Mouse (Mus musculus): ENCODE data around the gene Stom.

Stom gene

DNA sequence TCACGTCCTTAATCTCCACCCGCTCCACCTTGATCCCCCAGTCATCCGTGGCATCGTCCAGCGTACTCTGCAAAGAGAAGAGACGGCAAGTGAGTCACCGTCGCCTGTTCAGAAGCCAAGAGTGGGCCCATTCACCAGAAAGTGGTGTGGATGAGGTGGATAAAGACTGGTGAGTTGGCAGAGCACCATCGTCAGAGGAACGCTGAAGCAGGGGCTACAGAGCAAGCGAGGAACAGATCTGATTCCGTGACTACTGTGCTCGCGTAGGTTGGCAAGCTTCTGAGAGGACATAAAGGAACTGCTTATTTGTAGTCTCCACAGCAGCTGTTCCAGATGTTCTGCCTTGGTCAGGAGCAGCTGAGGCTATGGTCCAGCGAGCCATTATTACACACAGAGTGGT lies 16.4 kb downstream of the Stom start:
- DNase-seq (ENCODE audit: low read depth) = no peak

DNA sequence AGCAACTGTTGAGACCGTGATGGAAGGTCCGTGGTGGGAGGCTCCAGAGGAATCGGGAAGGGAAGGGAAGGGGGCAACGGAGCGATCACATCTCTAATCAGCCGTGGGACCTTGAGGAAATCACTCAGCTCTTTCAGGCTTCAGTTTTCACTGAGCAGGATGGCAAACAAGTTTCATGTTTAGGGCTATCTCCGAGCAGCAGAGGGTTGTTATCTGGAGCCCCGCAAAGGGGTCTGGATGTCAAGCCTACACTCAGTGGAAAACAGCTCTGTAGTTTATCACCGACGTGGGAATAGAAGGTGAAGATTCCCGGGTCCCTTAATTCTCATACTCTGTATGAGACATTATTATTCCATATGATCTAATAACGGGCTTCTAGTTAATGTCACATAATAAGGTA lies 18.4 kb downstream of the Stom start:
- no peak for DNase-seq (ENCODE audit: low read depth)

DNA sequence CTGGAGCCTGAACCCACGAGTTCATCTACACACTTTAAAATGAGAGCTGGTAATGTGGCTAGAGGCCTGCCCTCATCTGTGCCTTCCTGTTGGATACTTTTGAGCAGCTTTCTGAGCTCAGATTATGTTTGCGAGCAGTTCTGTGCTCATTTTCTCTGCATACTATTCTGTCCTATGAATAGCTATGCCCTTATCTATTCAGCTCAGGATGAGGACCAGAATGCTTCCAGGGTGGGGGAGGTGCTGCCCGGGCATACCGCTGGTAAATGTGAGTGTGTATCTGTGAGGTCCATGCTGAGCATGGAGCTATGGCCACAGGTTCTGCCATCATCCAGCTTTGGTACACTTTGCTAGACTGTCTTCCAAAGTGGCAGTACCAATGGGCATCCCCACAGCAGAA lies 19.2 kb downstream of the Stom start:
- no peak for DNase-seq (ENCODE audit: low read depth)

DNA sequence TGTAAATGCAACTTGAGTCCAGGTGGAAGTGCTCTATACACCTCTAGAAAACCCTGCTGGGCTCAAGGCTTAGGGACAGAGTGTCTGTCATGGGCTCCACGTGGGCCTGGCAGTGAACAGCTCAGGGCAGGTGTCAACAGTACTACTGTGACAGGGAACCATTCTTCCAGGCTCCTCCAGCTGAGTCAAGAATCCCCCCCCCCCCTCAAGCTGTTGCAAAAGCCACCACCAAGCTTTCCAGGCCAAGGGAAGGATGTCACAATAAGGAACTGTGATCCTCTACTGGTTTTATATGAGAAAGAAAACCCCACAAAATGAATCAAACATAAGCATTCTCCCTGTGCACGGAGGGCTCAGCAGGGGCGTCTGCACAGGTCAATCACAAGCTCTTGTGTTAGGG lies 22.5 kb downstream of the Stom start:
- no peak for DNase-seq (ENCODE audit: low read depth)

DNA sequence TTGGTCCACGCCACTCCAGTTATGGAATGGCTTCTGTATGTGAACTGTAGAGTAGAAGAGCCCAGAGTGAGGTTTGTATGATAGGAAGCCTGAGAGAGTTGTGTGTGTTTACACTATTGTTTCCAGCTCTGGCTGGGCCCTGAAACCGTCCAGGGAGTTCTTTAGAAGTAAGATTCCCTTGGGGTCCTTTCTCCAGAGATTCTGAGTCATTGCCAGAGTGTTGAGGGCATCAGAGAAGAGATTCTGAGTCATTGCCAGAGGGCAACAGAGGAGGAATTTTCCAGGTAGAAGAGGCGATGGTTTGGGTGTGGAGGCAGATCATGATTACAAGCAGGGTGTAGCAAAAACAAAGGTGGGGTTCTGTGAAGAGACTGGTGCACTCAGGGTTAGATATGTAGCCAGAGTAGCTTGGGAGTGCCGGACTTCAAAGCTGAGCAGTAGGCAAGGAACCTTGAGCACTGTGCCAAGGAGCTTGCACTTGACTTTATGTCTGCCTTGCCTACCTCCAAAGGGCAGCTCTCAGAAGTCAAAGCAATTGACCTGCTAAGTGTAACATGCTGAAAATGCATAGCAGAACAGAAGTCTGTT lies 26.8 kb downstream of the Stom start:
- DNase-seq (ENCODE audit: low read depth) = peak; percentile 20

DNA sequence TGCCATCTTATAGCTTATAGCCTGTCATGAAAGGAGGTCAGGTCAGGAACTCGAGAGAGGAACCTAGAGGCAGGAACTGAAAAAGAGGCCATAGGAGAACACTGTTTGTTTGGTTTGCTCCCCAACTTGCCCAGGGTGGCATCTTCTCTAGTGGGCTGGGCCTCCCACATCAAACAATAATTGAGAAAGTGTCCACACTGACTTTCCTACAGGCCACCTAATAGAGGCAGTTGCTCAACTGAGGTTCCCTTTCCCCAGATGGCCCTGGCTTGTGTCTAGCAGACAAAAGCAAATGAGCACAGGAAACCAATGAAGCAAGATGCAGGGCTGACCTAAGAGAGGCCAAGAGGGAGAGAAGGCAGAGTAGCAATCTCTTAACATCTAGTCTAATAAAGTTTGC lies 28.6 kb downstream of the Stom start:
- no peak for DNase-seq (ENCODE audit: low read depth)

DNA sequence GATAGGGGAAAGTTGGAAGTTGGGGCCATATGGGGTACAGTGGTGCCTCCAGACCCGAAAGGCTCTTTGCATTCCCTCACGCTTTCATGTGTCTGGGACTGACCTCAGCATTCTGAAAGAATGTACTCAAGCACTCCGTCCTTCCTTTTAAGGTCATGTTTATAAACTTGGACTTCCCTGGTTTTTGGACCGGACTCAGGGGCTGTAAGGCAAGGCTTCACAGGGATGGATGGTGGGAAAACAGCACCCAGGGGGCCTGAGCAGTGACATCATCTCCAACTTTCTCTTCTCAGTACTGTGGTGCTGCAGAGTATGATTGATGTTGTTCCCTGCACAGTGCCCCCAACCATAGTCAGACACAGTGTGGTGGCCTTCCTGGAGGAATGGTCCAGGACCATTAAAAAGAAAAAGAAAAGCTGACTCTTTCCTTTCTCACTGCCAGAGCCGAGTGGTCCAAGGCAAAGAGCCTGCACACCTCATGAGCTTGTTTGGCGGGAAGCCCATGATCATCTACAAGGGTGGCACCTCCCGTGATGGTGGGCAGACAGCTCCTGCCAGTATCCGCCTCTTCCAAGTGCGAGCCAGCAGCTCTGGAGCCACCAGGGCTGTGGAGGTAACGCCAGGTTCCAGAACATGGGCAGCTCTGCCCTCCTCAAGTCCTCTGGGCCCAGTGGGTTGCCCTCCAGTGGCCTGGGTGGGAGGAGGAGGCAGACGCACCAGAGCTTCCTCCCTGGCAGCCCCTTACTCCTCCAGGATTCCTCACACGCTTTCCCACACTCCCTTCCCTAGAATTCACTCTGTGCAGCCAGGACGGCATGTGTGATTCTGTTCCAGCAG lies 34.5 kb downstream of the Stom start:
- DNase-seq (ENCODE audit: low read depth) = peak; percentile 44

DNA sequence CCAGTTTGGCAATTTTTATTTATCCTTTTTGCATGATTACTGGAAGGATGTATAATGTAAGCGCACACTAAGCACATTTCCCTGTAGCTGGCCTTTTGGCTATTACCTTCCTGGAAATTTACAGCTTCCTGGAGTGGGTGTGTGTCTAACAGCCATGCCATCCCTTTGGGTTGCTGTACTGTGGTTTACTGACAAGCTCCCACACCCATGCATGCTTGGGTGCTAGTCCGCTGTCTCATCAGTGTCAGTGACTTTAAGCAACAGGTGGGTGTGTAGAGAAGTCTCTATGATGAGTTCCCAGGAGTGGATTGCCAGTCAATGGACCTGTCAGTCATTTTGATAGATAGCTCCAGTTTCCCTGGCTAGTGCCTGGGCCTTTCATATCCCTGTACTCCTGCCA lies 37.3 kb downstream of the Stom start:
- DNase-seq (ENCODE audit: low read depth) = no peak

DNA sequence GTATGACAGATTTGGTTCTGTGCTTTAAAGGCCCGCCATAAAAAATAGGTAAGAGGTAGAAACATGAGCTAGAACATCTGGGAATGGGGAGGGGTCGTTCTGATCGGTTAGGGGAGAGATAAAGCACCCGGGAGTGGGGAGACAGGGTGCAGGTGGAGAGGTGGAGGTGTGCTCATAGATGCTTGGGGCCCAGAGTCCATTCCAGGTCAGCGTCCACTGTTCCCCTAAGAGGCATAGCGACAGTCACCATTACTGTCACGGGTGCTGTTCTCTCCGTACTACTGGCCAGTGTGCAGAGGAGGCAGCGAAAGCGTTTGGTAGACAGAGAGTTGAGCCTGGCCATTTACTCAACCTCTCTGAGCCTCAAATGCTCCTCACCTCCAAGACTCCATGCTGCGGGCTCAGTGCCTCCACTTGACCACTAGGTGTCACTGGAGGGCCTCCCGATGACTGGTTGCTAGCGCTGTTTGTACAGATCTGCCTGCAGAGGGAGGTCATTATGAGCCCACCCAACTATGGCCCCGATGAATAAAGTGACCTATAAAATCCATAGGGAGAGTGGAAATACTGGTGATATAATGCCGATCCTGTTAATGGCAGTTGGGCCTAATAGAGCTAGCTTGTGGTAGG lies 39.0 kb downstream of the Stom start:
- DNase-seq (ENCODE audit: low read depth) = peak; percentile 88

DNA sequence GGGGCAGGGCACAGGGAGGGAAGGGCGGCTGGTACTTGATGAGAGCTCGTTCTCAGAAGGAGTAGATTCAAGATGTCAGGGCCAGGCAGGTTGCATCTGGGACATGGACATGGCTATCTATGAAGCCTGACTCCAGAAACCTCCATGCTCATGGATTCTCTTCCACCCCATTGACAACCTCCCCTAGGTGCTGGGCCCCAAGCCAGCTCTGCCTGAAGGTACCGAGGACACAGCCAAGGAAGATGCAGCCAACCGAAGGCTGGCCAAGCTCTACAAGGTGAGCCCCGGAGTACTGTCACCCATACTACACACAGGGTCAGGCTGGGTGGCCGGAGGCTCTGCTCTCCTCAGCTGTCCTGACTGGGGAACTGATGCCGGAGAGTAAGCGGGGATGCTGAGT lies 43.5 kb downstream of the Stom start:
- no peak for DNase-seq (ENCODE audit: low read depth)

DNA sequence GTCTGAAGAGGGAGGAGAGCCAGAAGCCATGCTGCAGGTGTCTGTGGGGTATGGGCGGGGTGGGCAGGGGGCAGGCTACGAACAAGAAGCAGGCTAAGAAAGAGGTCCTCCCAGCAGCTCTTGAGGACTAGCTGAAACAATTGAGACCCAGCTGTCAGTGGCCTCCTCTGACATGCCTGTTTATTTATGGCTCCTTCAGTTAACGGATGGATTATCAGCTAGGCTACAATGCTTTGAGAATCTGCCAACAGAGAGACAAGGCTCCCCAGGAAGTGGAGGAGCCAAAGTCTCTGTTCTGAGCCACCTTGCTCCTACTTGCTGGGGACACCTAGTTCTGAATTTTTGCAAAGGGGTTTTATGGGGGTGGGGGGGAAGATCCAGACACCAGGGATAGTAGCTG lies 44.1 kb downstream of the Stom start:
- no peak for DNase-seq (ENCODE audit: low read depth)

DNA sequence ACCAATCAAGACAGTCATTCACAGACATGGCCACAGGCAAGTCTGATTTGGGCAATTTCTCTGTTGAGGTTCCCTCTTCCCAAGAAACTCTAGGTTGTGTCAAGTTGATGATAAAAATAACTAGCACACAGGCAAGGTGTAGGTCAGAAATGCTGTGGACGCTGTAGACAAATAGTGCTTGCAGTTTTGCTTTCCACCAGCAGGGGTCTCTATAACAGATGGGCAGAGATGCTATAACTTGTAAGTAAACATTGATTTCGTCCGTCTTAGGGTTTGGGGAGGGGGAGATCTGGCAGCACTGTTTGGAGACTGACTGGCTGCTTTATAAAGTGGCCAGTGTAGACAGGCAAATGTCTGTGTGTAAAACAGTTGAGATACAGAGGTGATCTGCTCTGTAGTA lies 44.9 kb downstream of the Stom start:
- DNase-seq (ENCODE audit: low read depth) = peak; percentile 73

DNA sequence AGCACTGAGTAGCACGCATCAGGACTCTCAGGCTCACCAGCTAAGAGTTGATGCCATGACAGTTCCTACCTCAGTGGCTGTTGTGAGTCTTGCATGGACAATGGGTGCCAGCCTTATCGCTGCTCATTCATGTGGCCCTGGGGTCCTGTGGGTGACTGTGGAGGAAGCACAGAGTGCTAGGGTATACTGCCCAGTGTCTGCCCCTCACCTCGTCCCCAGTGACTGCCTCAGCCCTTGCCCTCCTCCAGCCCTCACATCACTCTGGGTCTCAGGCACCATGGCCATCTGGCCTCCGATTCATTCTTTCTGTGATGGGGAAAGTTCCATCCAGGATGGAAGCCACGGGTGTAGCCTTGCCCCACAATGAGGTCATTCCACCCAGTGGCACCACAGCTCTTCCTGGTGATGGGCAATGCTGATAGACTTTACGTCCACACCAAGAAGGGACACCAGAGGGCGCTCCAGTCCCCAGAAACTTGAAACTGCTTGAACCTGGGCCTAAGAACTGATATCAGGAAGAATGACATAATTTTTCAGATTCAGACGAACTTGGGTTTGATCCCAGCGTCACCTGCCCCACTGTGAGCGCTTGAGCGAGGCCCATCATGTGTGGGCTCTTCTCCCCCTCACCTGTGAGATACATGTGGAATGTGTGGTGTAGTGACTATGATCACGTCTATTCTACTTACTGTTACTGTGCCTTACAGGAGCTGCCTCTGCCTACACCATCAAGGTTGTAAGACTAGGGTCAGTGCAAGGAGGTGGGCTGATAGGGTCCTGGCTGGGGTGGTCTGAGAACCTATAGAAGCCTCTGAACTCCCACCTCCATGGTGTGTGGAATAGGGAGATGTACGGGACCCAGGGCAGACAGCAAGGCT lies 47.8 kb downstream of the Stom start:
- DNase-seq (ENCODE audit: low read depth) = peak; percentile 88

DNA sequence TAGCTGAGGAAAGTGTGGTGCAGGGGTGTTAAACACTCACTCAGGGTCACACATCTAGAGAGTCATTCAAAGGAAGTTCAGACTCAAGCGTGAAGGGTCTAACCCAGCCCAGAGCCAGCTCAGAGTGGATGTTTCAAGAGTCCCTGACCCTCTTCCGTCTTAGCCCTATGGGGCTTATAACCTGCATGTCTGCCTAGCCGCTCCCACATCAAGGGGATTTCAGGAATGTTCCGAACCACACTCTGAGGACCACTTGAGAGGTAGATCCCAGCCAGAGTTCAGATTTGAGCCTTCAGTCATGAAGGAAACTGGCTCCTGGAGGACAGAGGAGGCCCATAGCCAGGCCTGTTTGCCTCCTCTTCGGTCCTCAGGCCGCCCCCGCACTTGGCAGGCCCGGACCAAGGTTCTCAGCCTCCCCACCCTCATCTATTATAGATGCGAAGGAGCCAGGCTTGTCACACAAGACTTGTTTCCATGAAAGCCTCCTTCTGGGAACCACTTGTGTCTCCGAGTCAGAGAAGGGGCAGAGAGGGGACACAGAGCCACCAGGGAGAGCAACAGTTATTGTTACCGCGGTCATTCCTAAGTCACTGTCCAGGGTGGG lies 49.7 kb downstream of the Stom start:
- DNase-seq (ENCODE audit: low read depth) = no peak

DNA sequence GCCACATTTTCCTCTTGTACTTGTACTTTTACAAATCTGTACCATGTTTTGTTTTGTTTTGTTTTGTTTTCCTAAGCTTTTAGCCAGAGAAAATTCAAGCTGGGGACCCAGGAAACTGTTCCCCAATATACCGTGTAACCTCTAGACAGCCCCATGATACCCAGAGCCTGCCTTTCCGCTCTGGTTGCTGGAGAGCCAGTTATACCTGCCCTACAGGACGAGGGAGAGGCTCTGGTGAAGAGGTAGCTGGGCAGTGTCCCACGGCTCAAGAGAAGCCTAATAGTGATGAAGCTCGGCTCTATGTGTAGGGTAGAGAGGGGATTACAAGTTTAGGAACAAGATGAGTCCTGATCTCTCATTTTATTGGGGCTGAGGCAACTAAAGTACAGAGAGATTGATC lies 51.6 kb downstream of the Stom start:
- DNase-seq (ENCODE audit: low read depth) = no peak

DNA sequence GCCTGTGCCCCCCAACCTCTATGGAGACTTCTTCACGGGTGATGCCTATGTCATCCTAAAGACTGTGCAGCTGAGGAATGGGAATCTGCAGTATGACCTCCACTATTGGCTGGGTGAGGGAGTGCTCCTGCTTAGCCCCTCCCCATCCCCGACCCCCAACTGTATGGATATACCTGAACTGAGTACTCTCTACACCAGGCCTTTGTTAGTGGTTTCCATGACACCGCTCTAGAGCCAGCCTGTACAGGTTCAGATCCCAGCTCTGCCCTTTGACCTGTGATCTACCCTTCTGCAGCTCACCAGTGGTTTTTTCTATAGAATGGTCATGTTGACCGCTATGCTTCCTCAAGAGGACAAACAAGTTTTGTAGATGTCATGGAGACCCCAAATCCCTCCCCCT lies 52.8 kb downstream of the Stom start:
- DNase-seq (ENCODE audit: low read depth) = no peak

DNA sequence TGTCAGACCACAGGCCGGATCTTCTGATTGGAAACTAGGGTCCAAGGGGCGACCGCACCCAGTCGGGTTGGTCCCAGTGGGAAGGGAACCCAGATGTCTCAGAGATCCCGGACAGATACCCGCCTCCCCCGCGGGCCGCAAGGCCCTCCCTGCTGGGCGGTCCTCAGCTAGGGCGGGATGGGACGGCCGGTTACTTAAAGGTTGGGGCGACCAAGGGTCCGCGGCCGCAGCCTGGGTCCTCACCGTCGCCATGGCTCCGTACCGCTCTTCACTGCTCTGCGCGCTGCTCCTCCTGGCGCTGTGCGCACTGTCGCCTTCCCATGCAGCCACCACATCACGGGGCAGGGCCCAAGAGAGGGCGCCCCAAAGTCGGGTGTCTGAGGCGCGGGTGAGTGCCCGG lies 54.6 kb downstream of the Stom start:
- DNase-seq (ENCODE audit: low read depth) = no peak

DNA sequence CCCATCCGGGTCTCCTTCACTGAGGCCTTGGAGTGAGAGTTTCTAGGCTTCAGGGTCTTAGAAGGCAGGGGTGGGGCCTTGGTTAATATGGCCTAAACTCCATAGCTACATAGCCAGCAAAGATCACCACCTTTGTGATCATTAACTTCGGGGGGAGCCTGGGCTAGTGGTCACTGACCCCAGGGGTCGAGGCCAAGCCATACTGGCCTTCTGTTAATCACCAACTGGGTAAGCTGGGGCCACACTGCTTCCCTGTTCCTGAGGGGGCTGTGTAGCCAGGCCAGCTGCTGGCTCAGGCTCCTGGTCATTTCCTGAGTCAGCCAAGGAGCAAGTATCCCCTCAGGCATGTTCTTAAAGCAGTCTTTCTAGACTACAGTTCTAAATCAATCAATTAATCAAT lies 56.8 kb downstream of the Stom start:
- DNase-seq (ENCODE audit: low read depth) = no peak

DNA sequence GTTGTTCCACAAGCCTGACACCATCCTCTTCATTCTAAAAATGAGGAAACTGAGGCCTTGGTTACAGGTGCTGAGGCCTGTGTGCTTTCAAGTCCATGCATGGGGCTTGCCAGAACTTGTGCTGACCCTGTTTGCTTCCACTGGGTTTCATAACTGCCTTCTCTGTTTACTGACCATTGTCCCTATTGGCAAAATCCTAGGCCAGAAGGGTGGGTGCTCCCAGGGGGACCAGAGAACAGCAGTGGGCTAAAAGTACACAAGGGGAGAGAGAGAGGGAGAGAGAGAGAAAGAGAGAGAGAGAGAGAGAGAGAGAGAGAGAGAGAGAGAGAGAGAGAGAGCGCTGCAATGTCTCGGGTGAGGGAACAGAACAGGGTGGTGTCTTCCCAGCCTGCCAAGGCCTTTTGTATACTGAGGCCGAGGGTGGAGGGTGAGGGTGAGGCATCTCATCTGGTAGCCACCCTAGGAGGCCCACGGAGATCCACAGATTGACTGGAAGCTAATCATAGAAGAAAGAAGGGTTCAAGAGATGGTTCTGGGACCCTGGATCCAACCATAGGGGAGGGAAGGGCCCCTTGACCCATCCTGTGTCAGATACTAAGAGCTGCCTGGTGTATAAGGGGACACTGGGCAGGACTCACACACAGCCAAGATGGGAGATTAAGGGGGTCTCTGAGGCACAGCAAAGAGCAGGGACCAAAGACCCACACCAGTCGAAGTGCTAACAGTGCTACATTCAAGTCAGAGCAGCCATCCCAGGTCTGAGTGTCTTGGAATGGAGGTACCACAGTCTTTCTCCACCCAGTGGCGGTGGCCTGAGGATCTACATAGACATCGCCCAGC lies 58.2 kb downstream of the Stom start:
- no peak for DNase-seq (ENCODE audit: low read depth)

DNA sequence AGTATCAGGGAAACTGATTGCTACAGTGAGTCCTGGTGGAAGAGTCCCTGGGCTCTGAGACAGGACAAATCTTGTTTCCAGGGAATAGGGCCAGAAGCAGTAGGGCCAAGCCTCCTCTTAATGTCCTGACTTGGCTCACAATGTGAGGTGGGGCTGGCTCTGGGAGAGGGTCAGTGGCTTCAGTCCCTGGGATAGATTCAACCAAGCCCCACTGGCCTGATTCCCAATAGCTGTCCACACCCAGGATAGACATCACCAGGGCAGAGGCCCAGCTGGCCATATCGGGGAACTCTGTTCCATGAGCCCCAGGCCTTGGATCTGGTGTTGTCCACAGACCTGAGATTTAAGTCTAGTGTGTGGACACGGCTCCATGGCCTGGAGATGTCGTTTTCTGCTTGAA lies 59.1 kb downstream of the Stom start:
- DNase-seq (ENCODE audit: low read depth) = peak; percentile 95

DNA sequence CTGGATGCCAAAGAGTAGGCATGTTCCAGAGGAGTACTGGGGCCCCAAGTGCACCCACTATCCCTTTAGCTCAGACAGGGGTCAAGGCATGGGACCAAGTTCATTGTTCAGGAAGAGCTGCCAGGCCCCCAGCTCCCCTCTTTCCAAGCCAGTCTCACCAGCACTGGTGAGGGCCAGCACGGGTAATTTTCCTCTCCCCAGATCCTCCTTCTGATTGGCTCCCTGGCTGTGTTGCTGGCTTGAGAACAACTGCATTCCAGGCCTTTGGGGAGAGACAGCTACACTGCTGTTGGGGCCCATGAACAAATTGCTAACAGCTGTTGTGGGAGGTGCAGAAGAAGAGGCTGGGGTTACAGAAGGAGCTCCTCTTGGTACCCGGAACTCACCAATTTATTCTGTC lies 63.2 kb downstream of the Stom start:
- DNase-seq (ENCODE audit: low read depth) = peak; percentile 93

Measured in NIH3T3 (cell line).